Mouse (Mus musculus) gastrocnemius, adult 8-10 months (tissue): ENCODE measurements around the gene Tcf7l1. TPM values are rescaled to one million over a fixed set of nuclear protein-coding genes. Genes with fewer than 3 reads are reported as not detected.

Source experiments
- DNase-seq, 2 experiments: peaks; one replicate each; pipeline ENCODE4 v3.0.0; 2022; ENCODE audit warnings: low spot score in 2 of 2
- total RNA-seq, 4 experiments: library from RNA; stranded (reverse); gene quantifications; 2 replicates each; pipeline ENCODE4 v1.2.4; 2022

Tcf7l1 gene
- total RNA-seq, 4 experiments from 2014 or later, result 3.0 to 5.0 (median 4.2) TPM

DNA sequence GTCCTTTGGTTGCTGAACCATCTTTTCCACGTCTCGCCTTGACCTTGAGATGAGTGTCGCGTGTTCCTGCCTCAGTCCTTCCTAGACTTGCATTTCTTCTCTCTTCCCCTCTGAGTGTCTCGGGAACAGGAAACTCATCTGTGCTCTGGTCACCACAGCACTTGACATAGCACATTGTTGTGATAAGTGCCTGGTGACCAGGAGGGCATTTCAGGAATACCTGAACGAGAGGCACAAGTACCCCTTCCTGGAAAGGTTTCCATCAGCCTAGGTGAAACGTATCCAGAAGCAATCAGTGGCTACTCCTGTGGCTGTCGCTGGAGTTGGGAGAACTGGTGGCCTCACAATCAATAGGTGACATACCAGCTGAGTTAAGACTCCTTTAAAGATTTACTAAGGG lies 124.8 kb downstream of the Tcf7l1 start:
- DNase-seq, result no peak

DNA sequence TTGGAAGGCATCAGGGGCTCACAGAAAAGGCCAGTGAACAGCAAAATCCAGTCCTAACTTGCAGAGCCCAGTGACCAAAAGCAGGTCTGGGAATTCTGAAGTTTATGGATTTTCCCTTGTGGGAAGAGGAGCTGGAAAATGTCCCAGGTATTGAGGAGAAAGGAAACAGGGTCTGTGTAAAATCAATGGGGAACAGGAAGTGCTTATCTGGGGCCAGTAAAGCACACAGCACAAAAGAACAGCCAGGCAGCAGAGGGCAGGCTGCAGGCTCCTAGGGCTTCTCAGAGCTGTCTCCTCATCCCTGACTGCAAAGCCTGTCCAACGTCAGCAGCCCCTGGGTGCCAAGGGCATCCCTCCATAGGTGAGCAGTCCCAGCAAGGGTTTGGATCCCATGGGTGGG lies 126.1 kb downstream of the Tcf7l1 start:
- DNase-seq, result no peak

DNA sequence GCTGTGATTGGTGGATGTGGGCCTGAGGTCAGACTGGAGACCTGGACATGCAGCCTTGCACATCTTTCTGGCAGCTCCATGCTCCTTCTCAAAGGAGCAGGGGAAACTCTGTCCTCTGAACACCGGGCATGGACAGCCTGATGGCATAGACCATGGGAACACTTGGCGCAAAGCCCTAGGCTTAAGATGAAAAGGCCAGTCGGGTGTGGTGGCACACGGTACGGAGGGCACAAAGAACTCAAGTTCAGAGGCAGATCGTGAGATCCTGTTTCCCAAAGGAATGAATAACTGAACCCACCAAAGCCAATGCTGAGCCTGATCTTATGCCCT lies 128.7 kb downstream of the Tcf7l1 start:
- DNase-seq, result no peak

DNA sequence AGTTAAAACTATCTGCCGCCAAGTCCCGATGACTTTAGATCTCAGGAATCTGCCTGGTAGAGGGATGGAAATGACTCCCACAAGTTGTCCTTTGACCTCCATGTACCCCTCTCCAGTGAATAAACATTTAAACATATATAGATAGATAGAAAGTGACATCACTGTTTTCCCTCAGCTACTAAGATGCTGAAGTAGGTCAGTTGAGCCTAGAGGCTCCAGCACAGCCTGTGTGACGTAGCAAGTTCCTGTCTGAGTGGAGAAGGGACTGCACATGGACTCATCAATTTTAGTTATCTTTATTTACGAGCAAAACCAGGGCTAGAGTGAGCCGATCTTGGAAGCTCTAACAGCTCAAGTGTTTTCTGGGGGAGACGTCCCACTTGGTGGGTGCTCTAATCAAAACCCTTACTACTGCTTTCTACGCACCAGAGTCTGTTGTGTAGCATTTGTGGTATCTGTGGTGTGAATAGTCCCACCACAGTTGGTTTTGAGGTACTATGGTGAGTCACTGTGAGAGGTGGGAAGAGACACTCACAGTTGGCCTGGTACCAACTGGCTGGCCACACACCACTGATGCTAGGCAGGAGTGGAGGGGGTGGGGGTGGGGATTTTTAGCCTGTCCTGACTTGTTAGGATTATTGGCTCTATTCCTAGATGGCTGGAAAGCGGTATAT lies 129.2 kb downstream of the Tcf7l1 start:
- DNase-seq, result no peak

DNA sequence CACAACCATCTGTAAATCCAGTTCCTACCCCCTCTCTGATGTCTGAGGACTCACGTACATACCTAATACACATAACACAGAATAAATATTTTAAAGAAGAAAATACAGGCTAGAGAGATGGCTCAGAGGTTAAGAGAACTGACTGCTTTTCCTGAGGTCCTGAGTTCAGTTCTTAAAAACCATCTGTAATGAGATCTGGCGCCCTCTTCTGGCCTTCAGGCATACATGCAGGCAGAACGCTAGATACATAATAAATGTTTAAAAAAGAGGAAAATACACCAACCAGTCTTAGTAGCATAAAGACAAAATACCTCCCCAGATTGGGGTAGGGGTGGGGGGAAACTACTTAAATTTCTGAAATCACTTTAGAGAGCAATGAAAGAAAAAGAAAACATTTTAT lies 131.0 kb downstream of the Tcf7l1 start:
- DNase-seq, result no peak

GRCm38 (mm10) chr6:72656053-72656442 lies 133.0 kb downstream of the Tcf7l1 start:
- DNase-seq, result no peak

DNA sequence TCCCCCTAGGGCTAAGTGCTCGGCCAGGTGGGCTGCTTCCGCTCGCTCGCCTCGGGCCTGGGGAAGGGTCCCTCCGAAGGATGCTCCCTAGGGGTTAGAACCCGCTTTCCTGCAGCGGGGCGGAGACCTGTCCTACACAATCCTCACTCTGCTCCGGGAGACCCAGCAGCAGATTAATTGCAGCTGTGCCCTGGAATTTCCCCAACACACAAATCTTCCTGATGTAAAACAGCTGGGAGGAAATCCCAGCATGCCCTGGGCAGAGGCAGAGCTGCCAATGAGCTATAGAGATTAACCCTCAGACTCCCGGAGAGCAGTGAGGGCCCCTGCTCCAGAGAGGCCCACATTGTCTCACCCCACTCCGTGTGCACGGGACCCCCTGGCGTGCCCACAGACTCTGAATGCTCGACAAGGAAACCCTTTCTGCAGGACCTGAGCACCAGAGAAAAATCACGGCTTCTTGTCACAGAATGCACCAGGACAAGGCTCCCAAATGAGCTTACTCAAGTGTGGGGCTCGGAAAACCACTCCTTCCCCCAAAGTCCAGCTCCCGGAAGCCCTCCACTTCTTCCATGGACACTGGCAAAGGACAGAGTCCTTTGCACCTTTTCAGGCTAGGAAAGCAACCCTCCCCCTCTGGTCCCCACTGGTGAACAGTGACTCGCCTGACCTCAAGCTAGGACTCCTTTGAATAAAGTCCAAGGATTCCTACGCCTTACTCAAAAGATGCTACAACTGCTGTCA lies 133.6 kb downstream of the Tcf7l1 start:
- DNase-seq, result peak; percentile 36 to 53

- no peak for DNase-seq
Measured at GRCm38 (mm10) chr6:72654355-72654754, 134.7 kb downstream of the Tcf7l1 start.

DNA sequence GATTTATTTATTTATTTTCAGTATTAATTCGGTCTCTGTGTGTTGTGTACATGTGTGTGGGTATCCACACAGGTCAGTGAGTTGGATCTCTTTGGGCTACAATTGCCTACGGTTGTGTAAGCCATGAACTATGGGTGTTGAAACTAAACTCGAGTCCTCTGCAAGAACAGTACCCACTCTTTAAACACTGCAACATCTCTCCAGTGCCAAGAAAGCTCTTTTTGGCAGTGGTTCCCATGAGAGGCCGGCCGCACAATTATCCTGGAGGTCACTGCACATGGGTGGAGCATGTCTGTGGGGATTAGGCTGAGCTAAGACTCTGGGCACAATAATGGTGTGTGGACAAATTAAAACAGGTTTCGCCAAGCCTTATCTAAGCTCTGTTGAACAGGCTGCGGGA lies 135.6 kb downstream of the Tcf7l1 start:
- peak; percentile 45 to 59 for DNase-seq

- DNase-seq, result no peak
Measured at GRCm38 (mm10) chr6:72650338-72650851, 138.7 kb downstream of the Tcf7l1 start.

DNA sequence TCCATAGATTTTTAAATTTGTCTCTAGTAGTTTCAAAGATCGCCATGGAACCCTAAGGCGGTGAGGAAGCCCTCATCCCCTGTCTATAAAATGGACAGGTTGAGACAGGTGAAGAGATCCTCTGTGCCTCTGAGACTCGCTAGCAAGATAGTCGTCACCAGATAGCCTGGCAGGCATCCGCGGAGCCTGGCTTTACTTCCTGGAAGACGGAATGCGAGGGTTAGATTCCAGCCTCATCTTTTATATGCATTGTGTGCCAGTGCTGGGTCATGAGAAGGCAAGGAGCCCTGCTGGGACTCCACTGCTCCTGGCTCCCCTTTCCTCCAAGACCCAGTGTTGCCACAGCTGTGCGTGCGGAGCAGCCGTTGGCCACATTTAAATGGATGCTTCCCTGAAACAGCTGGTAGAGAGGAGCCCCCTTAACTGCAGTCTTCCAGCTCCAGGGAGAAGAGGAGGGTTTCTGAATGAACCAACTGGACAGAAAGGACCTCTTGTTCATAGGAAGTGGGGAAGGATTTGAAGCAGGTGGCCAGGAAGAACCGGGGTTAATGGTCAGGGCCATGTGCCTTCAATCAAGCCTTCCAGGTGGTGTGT lies 141.0 kb downstream of the Tcf7l1 start:
- DNase-seq, result peak in 1 of 2 experiments; percentile 52

- peak; percentile 50 to 62 for DNase-seq
Measured at GRCm38 (mm10) chr6:72647383-72647820, 141.7 kb downstream of the Tcf7l1 start.

DNA sequence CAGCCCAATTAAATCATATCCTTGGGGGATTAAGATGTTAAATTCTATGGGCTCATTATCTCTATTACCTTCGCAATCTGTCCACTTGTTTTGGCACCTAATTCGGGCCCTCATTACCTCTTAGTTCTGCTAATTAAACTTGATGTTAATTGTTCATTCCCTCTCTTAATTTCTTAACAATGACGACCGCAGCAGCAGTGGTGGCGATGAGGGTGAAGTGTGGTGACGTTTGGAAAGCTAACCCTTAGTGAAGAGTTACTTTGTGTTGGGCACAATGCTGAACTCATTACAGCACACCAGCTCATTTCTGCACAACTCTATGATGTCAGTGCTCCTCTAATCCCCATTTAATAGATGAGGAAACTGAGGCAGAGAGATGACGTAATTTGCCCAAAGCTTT lies 143.7 kb downstream of the Tcf7l1 start:
- DNase-seq, result no peak

GRCm38 (mm10) chr6:72644576-72644975 lies 144.5 kb downstream of the Tcf7l1 start:
- no peak for DNase-seq

- no peak for DNase-seq
Measured at GRCm38 (mm10) chr6:72641218-72641954, 147.7 kb downstream of the Tcf7l1 start.

GRCm38 (mm10) chr6:72636940-72637339 lies 152.1 kb downstream of the Tcf7l1 start:
- DNase-seq, result no peak

GRCm38 (mm10) chr6:72635760-72636431 lies 153.2 kb downstream of the Tcf7l1 start:
- peak in 1 of 2 experiments; percentile 38 for DNase-seq

GRCm38 (mm10) chr6:72634311-72634710 lies 154.7 kb downstream of the Tcf7l1 start:
- DNase-seq, result no peak

GRCm38 (mm10) chr6:72631700-72632099 lies 157.4 kb downstream of the Tcf7l1 start:
- no peak for DNase-seq

GRCm38 (mm10) chr6:72630961-72631360 lies 158.1 kb downstream of the Tcf7l1 start:
- DNase-seq, result no peak

DNA sequence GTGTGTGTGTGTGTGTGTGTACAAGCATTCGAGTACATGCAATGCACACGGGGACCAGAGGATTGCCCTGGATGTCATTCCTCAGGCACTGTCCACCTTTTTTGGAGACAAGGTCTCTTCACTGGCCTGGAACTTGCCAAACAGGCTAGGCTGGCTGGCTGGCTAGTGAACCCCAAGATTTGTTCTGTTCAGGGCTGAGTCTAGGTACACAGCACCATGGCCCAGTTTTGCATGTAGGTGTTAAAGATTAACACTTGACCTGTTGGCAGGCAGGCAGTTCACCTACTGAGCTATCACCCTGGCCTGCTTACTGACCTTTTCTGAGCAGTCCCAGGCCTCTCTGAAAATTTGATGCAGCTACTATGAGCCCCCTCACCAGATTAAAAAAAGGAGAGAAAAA lies 158.7 kb downstream of the Tcf7l1 start:
- no peak for DNase-seq
